Mouse (Mus musculus): Measurements from ENCODE around the gene Fli1. TPM values are rescaled to one million over a fixed set of nuclear protein-coding genes. Genes with fewer than 3 reads are reported as not detected.

Gene Fli1
- polyA plus RNA-seq, 1 experiment from 2014 or later, result 8.7 TPM

DNA sequence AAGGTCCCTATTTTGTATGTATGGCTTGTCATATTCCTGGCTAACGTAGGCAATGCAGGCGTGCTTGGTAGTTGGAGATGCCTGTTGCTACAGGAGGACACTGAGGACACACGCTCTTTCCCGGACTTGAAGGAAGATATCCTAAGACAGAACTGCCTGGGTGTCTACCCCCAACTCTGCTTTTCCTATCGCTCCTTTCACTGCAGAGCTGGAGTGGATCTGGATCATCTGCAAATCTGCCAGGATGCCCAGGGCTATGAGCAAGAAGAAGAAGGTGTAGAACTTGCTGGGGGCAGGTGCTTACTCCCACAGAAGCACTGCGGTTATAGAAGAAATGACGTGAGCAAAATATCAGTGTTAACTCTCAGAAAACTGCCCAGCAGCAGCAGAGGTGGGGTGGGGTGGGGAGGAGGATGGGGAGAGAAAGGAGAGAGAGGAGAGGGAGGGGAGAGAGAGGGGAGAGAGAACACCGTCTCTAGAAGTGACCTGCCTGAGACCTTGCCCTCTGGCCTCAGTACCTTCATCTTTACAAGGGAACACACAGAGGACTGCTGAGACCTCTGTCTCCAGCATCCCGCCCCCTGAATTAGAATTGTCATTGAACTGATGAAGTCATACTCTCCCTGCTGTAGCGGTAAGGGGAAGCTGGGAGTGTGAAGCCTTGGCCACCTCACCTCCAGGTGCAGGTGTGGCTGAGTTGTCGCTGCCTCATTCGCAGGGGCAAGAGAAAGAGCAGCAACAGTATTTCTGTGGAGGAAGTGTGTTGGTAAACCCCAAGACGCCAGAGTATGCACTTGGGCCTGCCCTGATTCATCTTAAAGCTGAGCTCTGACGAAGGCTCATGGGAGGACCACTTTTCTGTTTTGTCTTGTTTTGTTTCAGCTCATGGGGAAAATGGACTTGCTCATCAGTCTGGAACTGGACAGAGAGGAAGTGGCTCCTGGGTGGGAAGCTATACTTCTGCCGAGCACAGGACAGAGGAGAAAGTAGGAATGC lies 35.5 kb downstream of the Fli1 start:
- 77% methylated on average over 15 of the region's 15 CpGs for WGBS
- H3K4me3 ChIP-seq, result no peak overlapping the region
- no peaks in the 10 kb centered on the region for H3K27me3 ChIP-seq
- H3K9me3 ChIP-seq, result no peaks in the 10 kb centered on the region
- no peak overlapping the region for H3K4me2 ChIP-seq
- H3K4me1 ChIP-seq (replicated peaks), result no peaks in the 10 kb centered on the region
- H3K36me3 ChIP-seq, result no peaks in the 10 kb centered on the region
- no peak overlapping the region for H3K27ac ChIP-seq (replicated peaks)
- no peak for ATAC-seq (ENCODE audit: low FRiP score, low read depth)
- H3K9ac ChIP-seq, result no peak overlapping the region

DNA sequence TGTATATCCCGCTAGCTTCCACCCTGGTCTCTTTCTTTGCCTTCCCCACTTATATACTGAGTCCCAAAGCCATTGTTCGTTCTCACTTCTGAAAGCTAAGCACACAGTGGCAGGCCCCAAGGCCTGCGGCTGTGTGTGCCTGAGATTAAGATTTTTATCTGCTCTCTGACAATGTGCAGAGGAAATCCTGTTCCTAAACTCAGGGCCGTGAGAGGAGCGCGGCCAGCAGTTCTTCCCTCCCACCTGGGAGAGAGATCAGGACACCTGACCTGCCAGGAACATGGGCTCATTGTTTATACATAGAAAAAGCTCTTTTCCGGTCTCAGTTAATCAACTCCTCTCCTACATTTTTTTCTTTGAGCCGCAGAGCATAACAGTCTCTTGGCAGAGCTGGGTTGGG lies 36.5 kb downstream of the Fli1 start:
- H3K36me3 ChIP-seq, result no peaks in the 10 kb centered on the region
- H3K9me3 ChIP-seq, result no peaks in the 10 kb centered on the region
- no peak overlapping the region for H3K4me3 ChIP-seq
- H3K9ac ChIP-seq, result no peak overlapping the region
- no peaks in the 10 kb centered on the region for H3K27me3 ChIP-seq
- H3K27ac ChIP-seq (replicated peaks), result no peak overlapping the region
- no peak overlapping the region for H3K4me2 ChIP-seq
- ATAC-seq (ENCODE audit: low FRiP score, low read depth), result no peak
- WGBS, result 65% methylated on average over 8 of the region's 8 CpGs
- H3K4me1 ChIP-seq (replicated peaks), result no peaks in the 10 kb centered on the region

DNA sequence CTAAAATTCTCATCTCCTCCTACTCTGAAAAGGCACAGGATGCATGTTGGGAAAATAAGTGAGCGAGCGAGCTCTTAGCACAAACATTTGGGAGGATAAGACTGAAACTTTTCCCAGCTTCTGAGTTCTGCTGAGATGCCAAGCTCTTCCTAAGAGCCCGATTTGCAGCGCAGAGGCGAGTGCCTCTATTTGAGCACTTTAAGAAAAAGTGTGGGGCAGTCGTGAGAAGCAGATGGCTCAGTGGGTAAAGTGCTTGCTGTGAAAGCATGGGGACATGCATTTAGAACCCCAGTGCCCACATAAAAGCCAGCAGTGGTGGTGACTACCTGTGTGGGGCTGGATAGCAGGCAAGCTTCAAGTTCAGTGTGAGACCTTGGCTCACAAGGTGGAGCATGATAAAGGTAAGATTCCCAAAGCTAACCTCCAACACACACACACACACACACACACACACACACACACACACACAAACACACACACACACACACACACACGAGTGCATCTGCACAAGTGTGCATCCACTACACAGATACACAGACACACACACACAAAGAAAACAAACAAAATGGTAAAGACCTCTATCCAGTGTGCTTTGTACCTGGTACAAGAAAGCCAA lies 37.1 kb downstream of the Fli1 start:
- Histone ChIP-seq H3K4me3 (no peak overlapping the region), H3K4me1 (replicated peaks) (no peaks in the 10 kb centered on the region), H3K27ac (replicated peaks) (no peak overlapping the region), H3K9me3 (no peaks in the 10 kb centered on the region), H3K36me3 (no peaks in the 10 kb centered on the region), H3K27me3 (no peaks in the 10 kb centered on the region), H3K9ac (no peak overlapping the region), H3K4me2 (no peak overlapping the region)
- no peak for ATAC-seq (ENCODE audit: low FRiP score, low read depth)
- WGBS, result 84% methylated on average over 7 of the region's 7 CpGs

DNA sequence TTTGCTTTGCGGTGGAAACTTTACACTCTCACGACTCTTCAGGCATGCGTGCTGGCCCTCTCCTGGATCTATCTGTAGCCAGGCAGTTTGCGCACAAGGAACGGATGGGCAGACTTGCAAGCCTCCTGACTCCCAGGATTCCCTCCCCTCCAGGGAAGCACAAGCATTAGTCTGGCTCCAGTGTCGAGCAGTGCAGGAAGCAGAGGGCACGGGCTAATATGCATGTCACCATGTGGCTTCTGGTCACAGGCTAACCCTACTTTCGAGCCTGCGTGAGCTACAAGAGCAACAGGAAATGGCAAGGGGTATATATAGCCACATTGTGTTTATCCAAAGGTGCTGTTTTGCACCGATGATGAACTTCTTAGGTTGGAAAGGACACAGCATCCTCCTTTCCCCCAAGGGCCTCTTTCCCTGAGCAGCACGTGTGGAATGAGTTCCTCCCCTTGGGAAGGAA lies 38.6 kb downstream of the Fli1 start:
- Histone ChIP-seq H3K4me3 (no peak overlapping the region), H3K4me1 (replicated peaks) (no peaks in the 10 kb centered on the region), H3K36me3 (no peaks in the 10 kb centered on the region), H3K9ac (no peak overlapping the region), H3K4me2 (no peak overlapping the region), H3K27me3 (no peaks in the 10 kb centered on the region), H3K9me3 (no peaks in the 10 kb centered on the region), H3K27ac (replicated peaks) (no peak overlapping the region)
- WGBS, result 78% methylated on average over 11 of the region's 11 CpGs
- no peak for ATAC-seq (ENCODE audit: low FRiP score, low read depth)

DNA sequence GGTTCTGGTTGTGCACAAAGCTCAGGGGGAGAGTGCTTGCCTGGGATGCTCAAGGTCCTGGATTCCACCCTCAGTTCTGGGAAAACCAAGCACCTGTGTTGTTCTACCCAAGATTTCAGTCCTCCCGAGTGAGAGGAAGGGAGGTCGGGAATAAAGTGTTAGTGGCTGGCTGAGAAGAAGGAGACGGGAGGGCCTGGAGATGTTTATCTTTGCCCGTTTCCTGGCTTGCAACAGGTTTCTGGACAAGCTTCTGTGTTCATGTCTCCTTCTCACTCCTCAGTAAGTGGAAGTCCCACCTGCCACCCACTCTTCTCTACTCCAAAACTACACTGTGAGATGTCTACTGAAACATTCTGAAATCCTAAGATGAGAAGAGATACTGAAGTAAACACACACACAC lies 39.2 kb downstream of the Fli1 start:
- no peaks in the 10 kb centered on the region for H3K36me3 ChIP-seq
- H3K4me2 ChIP-seq, result no peak overlapping the region
- no peak for ATAC-seq (ENCODE audit: low FRiP score, low read depth)
- H3K9ac ChIP-seq, result no peak overlapping the region
- H3K4me3 ChIP-seq, result no peak overlapping the region
- no peaks in the 10 kb centered on the region for H3K27me3 ChIP-seq
- H3K4me1 ChIP-seq (replicated peaks), result no peaks in the 10 kb centered on the region
- WGBS, result 85% methylated on average over 4 of the region's 4 CpGs
- H3K27ac ChIP-seq (replicated peaks), result no peak overlapping the region
- H3K9me3 ChIP-seq, result no peaks in the 10 kb centered on the region

DNA sequence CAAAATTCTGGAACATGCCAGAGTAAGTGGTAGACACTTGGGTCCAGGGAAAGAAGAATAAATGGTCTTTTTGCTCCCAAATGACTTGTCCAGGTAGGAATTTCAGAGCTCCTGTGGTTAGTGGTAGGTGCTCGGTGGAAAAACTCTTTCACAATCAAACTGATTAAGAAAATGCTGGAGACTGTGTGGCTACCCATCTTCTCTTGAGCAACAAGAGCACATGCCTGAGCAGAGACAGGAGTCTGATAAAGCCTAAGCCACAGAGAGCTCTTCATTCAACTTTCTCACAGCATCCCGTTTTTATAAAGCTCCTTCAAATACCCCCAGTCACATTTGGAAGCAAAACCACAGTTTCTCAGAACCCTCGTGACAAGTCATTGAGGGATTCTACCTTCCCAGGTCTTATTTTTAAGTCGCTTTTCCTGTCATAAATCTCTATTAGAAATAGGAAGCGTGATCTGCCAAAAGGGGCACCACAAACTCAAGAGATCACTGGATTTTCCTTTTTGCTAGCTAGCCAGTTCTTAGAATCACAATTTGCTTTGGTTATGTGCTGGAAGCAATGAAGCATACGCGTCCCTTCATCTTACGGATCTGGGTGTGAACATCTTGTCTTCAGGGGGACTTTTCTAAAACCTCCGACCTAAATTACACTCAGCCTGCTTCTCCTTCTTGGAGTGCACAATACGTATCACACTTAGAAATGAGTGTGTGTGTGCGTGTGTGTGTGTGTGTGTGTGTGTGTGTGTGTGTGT lies 40.2 kb downstream of the Fli1 start:
- Histone ChIP-seq H3K9ac (no peak overlapping the region), H3K4me3 (no peak overlapping the region), H3K4me2 (no peak overlapping the region), H3K9me3 (no peaks in the 10 kb centered on the region), H3K27me3 (no peaks in the 10 kb centered on the region), H3K4me1 (replicated peaks) (no peaks in the 10 kb centered on the region), H3K36me3 (no peaks in the 10 kb centered on the region), H3K27ac (replicated peaks) (no peak overlapping the region)
- 88% methylated on average over 11 of the region's 11 CpGs for WGBS
- ATAC-seq (ENCODE audit: low FRiP score, low read depth), result no peak

DNA sequence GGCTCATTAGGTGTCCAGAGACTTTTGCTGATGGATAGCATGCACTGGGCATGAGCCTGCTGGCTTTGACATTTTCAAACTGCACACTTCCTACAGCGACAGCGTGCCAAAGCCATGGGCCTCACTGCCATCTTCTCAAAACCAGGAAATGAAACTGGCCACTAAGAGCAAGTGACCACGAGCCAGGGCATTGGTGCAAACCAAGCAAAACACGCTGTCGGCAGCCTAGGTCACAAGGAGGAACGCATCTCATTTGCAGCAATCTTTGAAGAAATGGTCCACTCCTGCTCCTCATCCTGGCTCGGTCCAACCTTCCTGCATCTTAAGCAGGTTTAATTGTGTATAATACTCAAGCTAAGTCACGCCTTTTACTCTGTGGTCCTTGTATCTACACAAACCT lies 41.8 kb downstream of the Fli1 start:
- no peaks in the 10 kb centered on the region for H3K9me3 ChIP-seq
- ATAC-seq (ENCODE audit: low FRiP score, low read depth), result no peak
- no peaks in the 10 kb centered on the region for H3K27me3 ChIP-seq
- no peak overlapping the region for H3K4me3 ChIP-seq
- 89% methylated on average over 8 of the region's 8 CpGs for WGBS
- H3K4me1 ChIP-seq (replicated peaks), result no peaks in the 10 kb centered on the region
- H3K36me3 ChIP-seq, result no peaks in the 10 kb centered on the region
- no peak overlapping the region for H3K27ac ChIP-seq (replicated peaks)
- H3K9ac ChIP-seq, result no peak overlapping the region
- H3K4me2 ChIP-seq, result no peak overlapping the region

DNA sequence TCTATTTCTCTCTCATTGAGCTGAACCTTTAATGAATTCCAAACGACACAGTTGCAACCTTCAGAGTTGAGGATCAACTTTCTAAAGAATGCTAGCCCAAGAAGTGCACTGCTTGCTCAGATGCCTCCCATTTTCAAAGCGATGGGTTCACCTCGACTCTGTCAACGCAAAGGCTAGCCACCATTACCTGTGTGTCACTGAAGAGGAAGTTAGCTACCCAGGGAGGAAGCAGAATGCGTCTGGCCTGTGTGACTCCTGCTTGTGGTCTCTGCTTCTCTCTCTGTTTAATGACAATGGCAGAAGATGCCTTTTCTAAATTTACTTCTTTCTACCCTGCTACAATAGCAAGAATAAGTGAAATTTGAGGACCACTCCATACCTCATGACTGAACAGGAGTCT lies 42.6 kb downstream of the Fli1 start:
- Histone ChIP-seq H3K4me3 (no peak overlapping the region), H3K9ac (no peak overlapping the region), H3K4me1 (replicated peaks) (peaks cover 8% of the 10 kb centered on the region), H3K27me3 (no peaks in the 10 kb centered on the region), H3K9me3 (no peaks in the 10 kb centered on the region), H3K36me3 (no peaks in the 10 kb centered on the region), H3K4me2 (no peak overlapping the region), H3K27ac (replicated peaks) (no peak overlapping the region)
- WGBS, result 81% methylated on average over 5 of the region's 5 CpGs
- no peak for ATAC-seq (ENCODE audit: low FRiP score, low read depth)

DNA sequence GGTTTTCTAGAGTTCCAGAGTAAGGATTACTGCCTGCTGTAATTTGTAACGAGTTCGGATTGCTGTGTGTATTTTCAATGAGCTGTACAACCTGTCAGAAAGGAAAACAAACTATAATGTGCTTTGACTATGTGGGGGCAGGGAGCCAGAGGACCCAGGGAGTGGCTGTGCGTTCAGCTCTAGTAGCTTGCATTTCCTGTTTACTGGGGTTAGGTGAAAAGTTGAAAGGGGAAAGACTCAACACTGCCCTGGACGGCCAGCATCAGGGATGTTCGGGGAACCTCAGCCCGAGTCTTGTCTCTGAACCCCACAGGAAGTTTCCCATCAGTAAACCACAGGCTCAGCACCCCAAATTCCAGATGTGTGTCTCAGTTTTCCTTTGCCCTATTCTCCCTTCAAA lies 43.2 kb downstream of the Fli1 start:
- no peaks in the 10 kb centered on the region for H3K9me3 ChIP-seq
- no peak overlapping the region for H3K9ac ChIP-seq
- 78% methylated on average over 6 of the region's 6 CpGs for WGBS
- H3K4me2 ChIP-seq, result no peak overlapping the region
- peaks cover 9% of the 10 kb centered on the region for H3K4me1 ChIP-seq (replicated peaks)
- no peak for ATAC-seq (ENCODE audit: low FRiP score, low read depth)
- no peaks in the 10 kb centered on the region for H3K27me3 ChIP-seq
- no peak overlapping the region for H3K4me3 ChIP-seq
- H3K36me3 ChIP-seq, result no peaks in the 10 kb centered on the region
- H3K27ac ChIP-seq (replicated peaks), result no peak overlapping the region

DNA sequence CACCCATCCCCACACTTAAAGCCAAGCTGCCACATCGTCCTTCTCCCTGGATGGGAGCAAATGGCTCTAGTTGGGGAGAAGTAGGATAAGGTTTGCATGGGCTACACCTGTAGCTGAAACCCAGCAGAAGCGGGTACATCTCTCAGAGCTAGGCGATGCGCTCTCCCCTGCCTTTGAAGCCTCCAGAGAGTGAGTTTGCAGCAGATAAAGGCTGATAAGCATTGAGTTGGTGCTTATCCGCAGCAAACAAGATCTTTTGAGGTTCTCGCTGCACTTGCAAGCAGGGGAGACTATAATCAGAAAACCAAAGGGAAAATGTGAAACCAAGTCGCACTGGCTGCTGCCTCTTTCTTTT lies 47.0 kb downstream of the Fli1 start:
- no peak for ATAC-seq (ENCODE audit: low FRiP score, low read depth)
- 44% methylated on average over 7 of the region's 7 CpGs for WGBS
- H3K9me3 ChIP-seq, result no peaks in the 10 kb centered on the region
- H3K4me3 ChIP-seq, result no peak overlapping the region
- no peak overlapping the region for H3K27ac ChIP-seq (replicated peaks)
- H3K9ac ChIP-seq, result no peak overlapping the region
- no peaks in the 10 kb centered on the region for H3K27me3 ChIP-seq
- no peaks in the 10 kb centered on the region for H3K36me3 ChIP-seq
- peaks cover 9% of the 10 kb centered on the region for H3K4me1 ChIP-seq (replicated peaks)
- no peak overlapping the region for H3K4me2 ChIP-seq

DNA sequence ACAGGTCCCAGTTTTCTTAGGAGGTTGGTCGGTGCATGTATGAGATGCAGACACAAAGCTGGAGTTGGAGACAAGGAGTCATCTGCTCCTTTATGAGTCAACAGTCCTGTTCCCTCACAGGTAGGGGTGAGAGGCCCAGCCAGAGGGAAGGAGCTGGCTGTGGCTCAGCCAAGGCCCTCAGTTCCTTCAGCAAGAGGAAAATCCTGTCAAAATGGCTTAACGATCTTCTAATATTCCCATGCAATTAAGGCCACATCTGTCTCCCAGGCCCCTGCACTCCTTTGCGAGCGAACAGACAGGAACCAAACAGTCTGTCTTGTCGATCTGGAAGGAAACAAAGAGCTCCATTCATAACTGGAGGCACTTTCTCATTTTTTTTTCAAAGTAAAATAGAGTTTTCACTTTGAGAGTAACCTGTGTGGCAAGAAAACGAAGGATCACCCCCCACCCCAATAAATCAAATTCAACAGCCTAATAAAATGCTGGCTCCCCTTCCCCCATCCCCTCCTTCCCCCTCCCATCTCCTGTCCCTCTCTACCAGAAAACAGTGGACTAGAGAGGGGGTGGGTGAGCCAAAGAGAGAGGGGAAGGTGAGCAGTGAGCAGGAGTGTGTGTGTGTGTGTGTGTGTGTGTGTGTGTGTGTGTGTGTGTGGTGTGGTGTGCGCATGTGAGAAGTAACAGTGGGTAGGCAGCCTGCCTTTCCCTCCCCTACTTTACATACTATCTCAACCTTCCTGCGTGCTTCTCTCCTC lies 47.6 kb downstream of the Fli1 start:
- no peak overlapping the region for H3K9ac ChIP-seq
- 22% methylated on average over 8 of the region's 8 CpGs for WGBS
- no peak overlapping the region for H3K4me2 ChIP-seq
- H3K27ac ChIP-seq (replicated peaks), result no peak overlapping the region
- H3K9me3 ChIP-seq, result no peaks in the 10 kb centered on the region
- peaks cover 9% of the 10 kb centered on the region for H3K4me1 ChIP-seq (replicated peaks)
- no peak overlapping the region for H3K4me3 ChIP-seq
- H3K27me3 ChIP-seq, result no peaks in the 10 kb centered on the region
- no peak for ATAC-seq (ENCODE audit: low FRiP score, low read depth)
- no peaks in the 10 kb centered on the region for H3K36me3 ChIP-seq
